14 mouse cellular contexts compared by ENCODE assay signal in the genomic region with DNA sequence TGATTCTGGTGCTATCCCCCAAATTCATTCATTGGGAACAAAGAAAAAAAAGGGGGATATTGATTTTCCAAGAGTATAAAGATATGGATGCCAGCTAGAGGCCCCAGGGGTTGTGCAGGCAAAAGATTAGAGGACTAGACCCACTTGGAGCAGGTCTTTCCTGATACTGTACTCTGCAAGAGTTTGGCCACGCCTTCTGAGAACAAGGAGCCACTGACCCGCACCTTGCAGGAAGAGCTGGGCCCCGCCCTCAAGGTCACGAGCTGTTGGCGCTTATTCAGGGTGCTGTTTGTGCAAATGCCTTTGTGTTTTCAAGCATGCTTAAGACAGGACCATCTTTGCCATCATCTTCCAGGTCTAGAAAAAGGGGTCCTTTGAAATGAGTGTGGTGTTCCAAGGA. TPM values are rescaled to one million over a fixed set of nuclear protein-coding genes. Genes with fewer than 3 reads are reported as not detected.
DNase-seq lines count a peak whose midpoint lies in the region; ATAC-seq lines count a peak whose summit lies in the region.
"Had no signal": no experiment of that assay in that cellular context is flagged by ENCODE, and none has a peak within 500 bp of the region (broad histone marks: within the 10 kb centered on the region; RNA-seq: fewer than 3 reads in every experiment).

No protein-coding gene starts in this region.

- DNase-seq in hindbrain, embryonic 10.5 days (ENCODE audit: low spot score) = no peak
- peak; percentile 11 for DNase-seq in 416B (ENCODE audit: low read depth)
- DNase-seq in cerebellum, postnatal 14 days = peak; percentile 32 to 50
- DNase-seq in adrenal gland, postnatal 36 days = no peak
- DNase-seq in B cell, adult 2 months = no peak
- DNase-seq: adrenal gland, postnatal 10 days; heart, adult 2 months; heart, postnatal 36 days had no signal

- H3K4me2 ChIP-seq in hindbrain, embryonic 16.5 days (ENCODE audit: low read length) = no peak overlapping the region
- H3K4me2 ChIP-seq in intestine, embryonic 16.5 days (ENCODE audit: low read depth, low read length) = no peak overlapping the region

- no peaks in the 10 kb centered on the region for H3K36me3 ChIP-seq in hindbrain, embryonic 10.5 days
- no peaks in the 10 kb centered on the region for H3K36me3 ChIP-seq in hindbrain, embryonic 16.5 days (ENCODE audit: control insufficient read depth, insufficient read depth, low read length)
- H3K36me3 ChIP-seq in intestine, embryonic 16.5 days (ENCODE audit: control insufficient read depth, insufficient read depth, low read length) = no peaks in the 10 kb centered on the region

- H3K9ac ChIP-seq in hindbrain, embryonic 16.5 days (ENCODE audit: low read depth, low read length) = no peak overlapping the region
- H3K9ac ChIP-seq in intestine, embryonic 16.5 days (ENCODE audit: low read depth, low read length) = no peak overlapping the region

- H3K9me3 ChIP-seq in hindbrain, embryonic 10.5 days = no peaks in the 10 kb centered on the region
- H3K9me3 ChIP-seq in hindbrain, embryonic 16.5 days (ENCODE audit: control insufficient read depth, low read length) = peaks cover 2% of the 10 kb centered on the region; the same call in 1 of the 2 replicates
- no peaks in the 10 kb centered on the region for H3K9me3 ChIP-seq in intestine, embryonic 16.5 days (ENCODE audit: control insufficient read depth, low read length)

- peaks cover 8% of the 10 kb centered on the region for H3K4me1 ChIP-seq in hindbrain, embryonic 10.5 days (replicated peaks)
- peaks cover 3% of the 10 kb centered on the region; the same call in 1 of the 2 replicates for H3K4me1 ChIP-seq in hindbrain, embryonic 16.5 days (ENCODE audit: control insufficient read depth, insufficient read depth, low read depth, low read length)
- H3K4me1 ChIP-seq in intestine, embryonic 16.5 days (ENCODE audit: control insufficient read depth, insufficient read depth, low read length) = no peaks in the 10 kb centered on the region

- H3K27ac ChIP-seq in hindbrain, embryonic 10.5 days = peak overlapping the region; percentile 71
- no peak overlapping the region for H3K27ac ChIP-seq in hindbrain, embryonic 16.5 days (ENCODE audit: low read depth, low read length)
- no peak overlapping the region for H3K27ac ChIP-seq in intestine, embryonic 16.5 days (ENCODE audit: low read length)
- H3K27ac ChIP-seq: heart, adult 2 months; kidney, postnatal 0 days had no signal

- no peak overlapping the region for H3K4me3 ChIP-seq in hindbrain, embryonic 10.5 days
- H3K4me3 ChIP-seq in hindbrain, embryonic 16.5 days (ENCODE audit: low read length) = no peak overlapping the region
- no peak overlapping the region for H3K4me3 ChIP-seq in intestine, embryonic 16.5 days (ENCODE audit: low read length)
- H3K4me3 ChIP-seq: heart, adult 2 months had no signal

- no peak for ATAC-seq in hindbrain, embryonic 16.5 days
- peak; percentile 92 for ATAC-seq in intestine, embryonic 16.5 days
- ATAC-seq in granulocyte monocyte progenitor cell, adult 5-6 weeks (replicated peaks; ENCODE audit: poor library complexity, severe bottlenecking) = no peak
- ATAC-seq: CD4-positive, CD25-positive, alpha-beta regulatory T cell, adult 4 months; Patski had no signal

- WGBS in hindbrain, embryonic 10.5 days = 74% methylated on average over 5 of the region's 5 CpGs
- WGBS in hindbrain, embryonic 16.5 days = 64% methylated on average over 5 of the region's 5 CpGs
- WGBS in intestine, embryonic 16.5 days = 63% methylated on average over 5 of the region's 5 CpGs

- no peaks in the 10 kb centered on the region for H3K27me3 ChIP-seq in hindbrain, embryonic 10.5 days (ENCODE audit: insufficient read depth, poor library complexity, severe bottlenecking)
- no peaks in the 10 kb centered on the region for H3K27me3 ChIP-seq in hindbrain, embryonic 16.5 days (replicated peaks; ENCODE audit: control insufficient read depth, insufficient read depth, low read length)
- H3K27me3 ChIP-seq in intestine, embryonic 16.5 days (replicated peaks; ENCODE audit: control insufficient read depth, insufficient read depth, low read length) = no peaks in the 10 kb centered on the region
- H3K27me3 ChIP-seq: Patski had no signal

RNA-seq across cellular contexts. Expression of gene Slc7a1, which starts 54.5 kb away (rescaled TPM):
- polyA plus RNA-seq in hindbrain, embryonic 10.5 days (2016; fragmentation: Nextera tagmentation; extraction: Ambion mirVana) = 10.8 and 13.6 TPM in 2 replicates
- polyA plus RNA-seq in hindbrain, embryonic 16.5 days (2015; fragmentation: Nextera tagmentation; extraction: Ambion mirVana) = 39.0 and 48.5 TPM in 2 replicates
- polyA plus RNA-seq in intestine, embryonic 16.5 days (2015; fragmentation: Nextera tagmentation; extraction: Ambion mirVana) = 20.0 and 22.5 TPM in 2 replicates
- total RNA-seq in granulocyte monocyte progenitor cell, adult 5-6 weeks (2014; fragmentation: Nextera tagmentation) = 25.1 and 39.0 TPM in 2 replicates
- 20.8 and 23.1 TPM in 2 replicates for total RNA-seq in granulocyte monocyte progenitor cell, adult 5-6 weeks (2017)
- 100 to 1,000 TPM; 103 to 112 TPM for total RNA-seq in adrenal gland, postnatal 36 days (2021)

Comparison
In these comparisons a context has a peak if more than half of its experiments do, and no peak if none do; other contexts are left out.
1. DNase-seq: peak in 416B (single experiment) and cerebellum, postnatal 14 days (2 of 2); none in hindbrain, embryonic 10.5 days (single experiment), adrenal gland, postnatal 36 days (0 of 2) and B cell, adult 2 months (0 of 2).